Mouse (Mus musculus): ENCODE data around the gene Ankfy1.
A peak's percentile ranks its signal among the peaks of the same experiment; 100 is the strongest.

Gene Ankfy1

DNA sequence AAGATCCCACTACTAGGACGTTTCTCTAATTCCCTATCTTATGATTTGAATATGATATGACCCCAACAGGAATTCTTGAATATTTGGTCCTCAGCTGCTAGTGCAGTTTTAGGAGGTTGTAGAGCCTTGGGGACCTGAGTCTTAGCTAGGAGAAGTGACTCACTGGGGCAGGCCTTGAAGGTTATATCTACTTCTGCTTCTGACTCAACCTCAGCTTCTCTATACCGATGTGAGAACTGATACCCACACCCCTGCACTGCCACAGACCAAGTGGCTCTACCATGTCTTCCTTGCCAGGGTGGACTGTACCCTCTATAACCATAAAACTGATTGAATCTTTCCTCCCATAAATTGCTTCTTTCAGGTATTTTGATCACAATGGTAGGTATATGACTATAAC, 92.3 kb downstream of the Ankfy1 start:
- no peaks in the 10 kb centered on the region for H3K9me3 ChIP-seq (ENCODE audit: low read length)
- no peaks in the 10 kb centered on the region for H3K36me3 ChIP-seq (ENCODE audit: insufficient read depth, low read length)
- H3K4me1 ChIP-seq (replicated peaks; ENCODE audit: low read depth, low read length) = 0 out of 2 replicates have a peak, but pooled peaks cover 7% of the 10 kb centered on the region
- TF ChIP-seq POU5F1 (IDR thresholded peaks at IDR 0.05; ENCODE audit: borderline replicate concordance, low read length) (no peak), NANOG (IDR thresholded peaks at IDR 0.05; ENCODE audit: borderline replicate concordance, low read length) (no peak), CTCF (conservative IDR thresholded peaks at IDR 0.05; ENCODE audit: low read length) (no peak)
- H3K4me3 ChIP-seq (replicated peaks; ENCODE audit: low read length) = no peak overlapping the region
- no peaks in the 10 kb centered on the region for H3K27me3 ChIP-seq (ENCODE audit: insufficient read depth, low read length)

DNA sequence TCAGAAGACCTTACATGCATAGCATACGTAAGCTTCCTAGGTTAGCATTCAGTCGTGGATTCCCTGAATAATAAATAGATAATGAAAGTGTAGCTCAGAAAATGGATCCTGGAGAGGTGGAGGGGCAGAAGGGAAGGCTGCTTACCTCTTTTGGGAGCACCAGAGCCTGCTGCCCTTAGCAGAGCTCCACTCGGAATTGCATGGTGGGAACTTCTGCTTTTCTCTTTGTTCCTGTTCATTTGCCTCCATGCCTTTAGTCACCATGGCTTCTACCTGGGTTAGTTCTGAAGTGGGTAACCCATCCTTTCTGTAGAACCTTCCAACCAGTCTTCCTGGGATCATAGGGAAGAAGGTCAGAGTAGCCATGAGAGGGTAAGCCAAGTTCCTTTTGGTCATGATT, 92.7 kb downstream of the Ankfy1 start:
- no peaks in the 10 kb centered on the region for H3K36me3 ChIP-seq (ENCODE audit: insufficient read depth, low read length)
- H3K4me1 ChIP-seq (replicated peaks; ENCODE audit: low read depth, low read length) = 0 out of 2 replicates have a peak, but pooled peaks cover 7% of the 10 kb centered on the region
- no peak overlapping the region for H3K4me3 ChIP-seq (replicated peaks; ENCODE audit: low read length)
- TF ChIP-seq NANOG (IDR thresholded peaks at IDR 0.05; ENCODE audit: borderline replicate concordance, low read length) (no peak), POU5F1 (IDR thresholded peaks at IDR 0.05; ENCODE audit: borderline replicate concordance, low read length) (no peak), CTCF (conservative IDR thresholded peaks at IDR 0.05; ENCODE audit: low read length) (no peak)
- H3K27me3 ChIP-seq (ENCODE audit: insufficient read depth, low read length) = no peaks in the 10 kb centered on the region
- no peaks in the 10 kb centered on the region for H3K9me3 ChIP-seq (ENCODE audit: low read length)

DNA sequence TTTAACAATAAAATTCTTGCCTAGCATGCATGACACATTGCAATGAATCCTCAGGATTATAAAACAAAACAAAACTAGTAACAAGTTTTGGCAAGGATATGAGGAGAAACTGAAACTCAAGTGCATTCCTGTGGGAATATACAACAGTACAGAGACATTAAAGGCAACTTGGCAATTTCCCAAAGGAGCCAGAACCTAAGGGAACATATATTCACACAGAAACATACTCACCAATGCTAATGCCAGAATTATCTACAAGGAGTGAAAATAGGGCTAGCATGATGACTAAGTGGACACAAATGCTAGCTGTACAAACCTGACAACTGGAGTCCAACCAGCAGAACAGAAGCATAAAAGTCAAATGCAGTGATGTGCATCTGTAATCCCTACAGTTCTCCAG, 102.2 kb downstream of the Ankfy1 start:
- H3K4me3 ChIP-seq (replicated peaks; ENCODE audit: low read length) = no peak overlapping the region
- H3K27me3 ChIP-seq (ENCODE audit: insufficient read depth, low read length) = no peaks in the 10 kb centered on the region
- TF ChIP-seq CTCF (conservative IDR thresholded peaks at IDR 0.05; ENCODE audit: low read length) = no peak
- TF ChIP-seq POU5F1 (IDR thresholded peaks at IDR 0.05; ENCODE audit: borderline replicate concordance, low read length) = no peak
- no peak for TF ChIP-seq NANOG (IDR thresholded peaks at IDR 0.05; ENCODE audit: borderline replicate concordance, low read length)
- peaks cover 16% of the 10 kb centered on the region for H3K4me1 ChIP-seq (replicated peaks; ENCODE audit: low read depth, low read length)
- H3K36me3 ChIP-seq (ENCODE audit: insufficient read depth, low read length) = no peaks in the 10 kb centered on the region
- H3K9me3 ChIP-seq (ENCODE audit: low read length) = no peaks in the 10 kb centered on the region

DNA sequence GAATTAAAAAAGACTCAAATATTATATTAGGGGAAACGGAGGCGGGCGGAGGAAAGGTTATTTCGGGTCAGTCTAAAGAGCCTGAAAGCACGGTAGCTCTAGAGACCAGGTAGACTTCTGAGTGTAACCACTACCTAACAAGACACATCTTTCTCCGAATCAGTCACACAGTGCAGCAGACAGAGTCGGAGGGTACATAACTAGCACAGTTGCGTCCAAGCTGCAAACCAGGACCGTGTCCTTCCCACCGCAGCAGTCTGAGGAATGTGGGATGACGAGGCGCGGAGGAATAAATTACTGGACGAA, 105.3 kb downstream of the Ankfy1 start:
- peaks cover 17% of the 10 kb centered on the region for H3K4me1 ChIP-seq (replicated peaks; ENCODE audit: low read depth, low read length)
- no peak for TF ChIP-seq NANOG (IDR thresholded peaks at IDR 0.05; ENCODE audit: borderline replicate concordance, low read length)
- TF ChIP-seq POU5F1 (IDR thresholded peaks at IDR 0.05; ENCODE audit: borderline replicate concordance, low read length) = no peak
- no peak for TF ChIP-seq CTCF (conservative IDR thresholded peaks at IDR 0.05; ENCODE audit: low read length)
- no peaks in the 10 kb centered on the region for H3K27me3 ChIP-seq (ENCODE audit: insufficient read depth, low read length)
- no peaks in the 10 kb centered on the region for H3K9me3 ChIP-seq (ENCODE audit: low read length)
- no peaks in the 10 kb centered on the region for H3K36me3 ChIP-seq (ENCODE audit: insufficient read depth, low read length)
- peak overlapping the region; percentile 100 for H3K4me3 ChIP-seq (replicated peaks; ENCODE audit: low read length)

DNA sequence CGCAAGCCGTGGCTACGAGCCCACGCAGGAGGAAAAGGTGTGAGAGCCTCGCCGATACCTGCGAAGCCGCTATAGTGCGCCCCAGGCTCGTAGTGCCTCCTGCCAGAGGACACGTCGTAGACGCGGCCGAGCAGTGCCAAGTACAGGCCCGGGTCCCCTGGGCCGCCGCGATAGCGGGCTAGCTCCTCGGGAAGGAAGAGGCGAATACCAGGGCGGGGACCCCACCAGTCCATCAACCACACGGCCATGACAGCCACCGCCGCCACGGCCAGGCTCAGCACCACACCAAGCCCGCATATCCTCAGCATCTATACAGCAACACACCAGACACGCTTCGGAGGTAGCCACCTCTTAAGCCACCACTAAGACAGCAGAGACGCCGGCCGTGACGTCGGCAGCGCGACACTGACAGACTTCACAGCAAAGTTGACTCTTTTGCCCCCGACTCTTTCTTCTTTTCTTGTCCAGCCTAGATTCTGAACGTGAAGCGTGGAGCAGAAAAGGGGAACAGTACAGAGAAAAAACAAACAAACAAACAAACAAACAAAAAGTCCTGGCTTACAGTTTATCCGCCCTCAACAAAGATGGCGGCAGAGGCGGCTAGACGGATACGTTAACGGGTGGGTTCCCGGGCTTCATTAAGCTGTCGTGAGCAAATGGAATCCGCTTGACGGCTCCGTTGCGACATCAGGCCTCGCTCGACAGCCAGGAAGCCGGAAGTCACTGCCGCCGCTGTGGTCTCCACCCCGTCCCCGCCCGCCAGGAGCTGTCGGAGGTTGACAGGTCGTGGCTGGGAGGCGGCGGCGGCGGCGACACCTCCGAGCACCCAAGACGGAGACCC, 105.9 kb downstream of the Ankfy1 start, which contains the start of the genes Cyb5d2 and Zzef1:
TSS of gene Cyb5d2 (minus strand) at position 688 of the 841 bp plus-strand sequence.
TSS of gene Zzef1 (plus strand) at position 772 of the 841 bp plus-strand sequence.
- H3K36me3 ChIP-seq (ENCODE audit: insufficient read depth, low read length) = no peaks in the 10 kb centered on the region
- TF ChIP-seq CTCF (conservative IDR thresholded peaks at IDR 0.05; ENCODE audit: low read length) (no peak), NANOG (IDR thresholded peaks at IDR 0.05; ENCODE audit: borderline replicate concordance, low read length) (no peak), POU5F1 (IDR thresholded peaks at IDR 0.05; ENCODE audit: borderline replicate concordance, low read length) (no peak)
- peaks cover 17% of the 10 kb centered on the region for H3K4me1 ChIP-seq (replicated peaks; ENCODE audit: low read depth, low read length)
- H3K4me3 ChIP-seq (replicated peaks; ENCODE audit: low read length) = peak within 1 kb of the TSS; percentile 100
- H3K27me3 ChIP-seq (ENCODE audit: insufficient read depth, low read length) = no peaks in the 10 kb centered on the region
- no peaks in the 10 kb centered on the region for H3K9me3 ChIP-seq (ENCODE audit: low read length)

DNA sequence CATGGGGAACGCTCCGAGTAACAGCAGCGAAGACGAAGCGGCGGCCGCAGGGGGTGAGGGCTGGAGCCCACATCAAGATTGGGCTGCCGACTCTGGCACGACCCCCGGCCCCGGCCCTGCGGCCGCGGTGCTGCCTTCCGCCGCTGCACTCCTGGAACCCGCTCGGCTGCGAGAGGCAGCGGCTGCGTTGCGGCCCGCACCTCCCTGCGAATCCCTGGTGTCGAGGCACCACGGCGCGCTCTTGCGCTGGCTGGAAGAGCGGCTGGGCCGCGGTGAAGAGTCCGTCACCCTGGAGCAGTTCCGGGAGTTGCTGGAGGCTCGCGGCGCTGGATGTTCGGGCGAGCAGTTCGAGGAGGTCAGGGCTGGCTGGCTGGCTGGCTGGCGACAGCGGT, 106.5 kb downstream of the Ankfy1 start:
- H3K9me3 ChIP-seq (ENCODE audit: low read length) = no peaks in the 10 kb centered on the region
- peaks cover 17% of the 10 kb centered on the region for H3K4me1 ChIP-seq (replicated peaks; ENCODE audit: low read depth, low read length)
- peak overlapping the region; percentile 100 for H3K4me3 ChIP-seq (replicated peaks; ENCODE audit: low read length)
- no peaks in the 10 kb centered on the region for H3K27me3 ChIP-seq (ENCODE audit: insufficient read depth, low read length)
- TF ChIP-seq CTCF (conservative IDR thresholded peaks at IDR 0.05; ENCODE audit: low read length) (no peak), POU5F1 (IDR thresholded peaks at IDR 0.05; ENCODE audit: borderline replicate concordance, low read length) (no peak), NANOG (IDR thresholded peaks at IDR 0.05; ENCODE audit: borderline replicate concordance, low read length) (no peak)
- no peaks in the 10 kb centered on the region for H3K36me3 ChIP-seq (ENCODE audit: insufficient read depth, low read length)

DNA sequence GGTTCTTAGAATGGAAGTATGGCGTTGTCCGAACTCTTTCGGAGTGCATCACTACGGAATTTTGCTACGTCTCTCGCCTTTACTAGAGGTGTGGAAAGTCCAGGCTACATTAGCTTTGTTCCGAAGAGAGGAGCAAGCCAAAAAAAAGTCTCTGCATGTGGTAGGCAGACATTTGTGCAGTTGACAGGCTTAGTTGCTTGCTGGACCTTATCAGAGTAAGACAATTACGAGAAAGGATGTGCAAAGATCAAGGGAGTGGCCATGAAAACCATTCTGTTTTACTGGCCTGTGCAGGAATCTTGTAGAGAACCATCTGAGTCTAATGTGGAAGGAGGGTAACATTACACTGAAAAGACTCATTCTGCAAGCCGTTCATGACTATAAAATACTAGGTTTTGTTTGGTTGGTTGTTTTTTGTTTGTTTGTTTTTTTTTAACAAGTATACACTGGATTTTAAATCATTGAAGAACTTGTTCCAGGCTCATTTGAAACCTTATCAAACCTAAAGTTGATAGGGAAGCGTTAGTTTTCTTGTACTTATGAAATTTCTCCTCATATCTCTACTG, 107.0 kb downstream of the Ankfy1 start:
- TF ChIP-seq POU5F1 (IDR thresholded peaks at IDR 0.05; ENCODE audit: borderline replicate concordance, low read length) = no peak
- no peak for TF ChIP-seq NANOG (IDR thresholded peaks at IDR 0.05; ENCODE audit: borderline replicate concordance, low read length)
- no peak for TF ChIP-seq CTCF (conservative IDR thresholded peaks at IDR 0.05; ENCODE audit: low read length)
- Histone ChIP-seq H3K36me3 (ENCODE audit: insufficient read depth, low read length) (no peaks in the 10 kb centered on the region), H3K4me3 (replicated peaks; ENCODE audit: low read length) (peak overlapping the region; percentile 100), H3K9me3 (ENCODE audit: low read length) (no peaks in the 10 kb centered on the region), H3K4me1 (replicated peaks; ENCODE audit: low read depth, low read length) (peaks cover 17% of the 10 kb centered on the region), H3K27me3 (ENCODE audit: insufficient read depth, low read length) (no peaks in the 10 kb centered on the region)

DNA sequence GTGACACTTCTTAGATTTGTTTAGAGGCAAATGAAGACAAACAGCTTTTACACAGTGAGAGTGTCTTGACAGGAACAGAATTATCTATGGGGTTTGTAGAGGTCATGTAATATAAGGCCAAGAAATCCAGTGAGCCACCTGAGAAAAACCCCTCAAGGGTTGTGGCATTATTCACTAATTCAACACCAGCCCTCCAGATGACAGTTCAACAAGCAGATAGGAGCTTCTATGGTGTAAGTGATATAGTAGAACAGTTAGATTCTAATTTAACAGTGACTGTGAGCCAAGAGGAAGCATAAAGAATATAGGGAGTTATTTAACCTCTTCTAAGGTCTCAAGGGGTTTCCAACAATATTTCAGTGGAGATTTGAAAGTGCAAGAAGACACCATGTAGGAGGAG, 108.3 kb downstream of the Ankfy1 start:
- Histone ChIP-seq H3K9me3 (ENCODE audit: low read length) (no peaks in the 10 kb centered on the region), H3K27me3 (ENCODE audit: insufficient read depth, low read length) (no peaks in the 10 kb centered on the region), H3K4me3 (replicated peaks; ENCODE audit: low read length) (no peak overlapping the region), H3K4me1 (replicated peaks; ENCODE audit: low read depth, low read length) (peaks cover 17% of the 10 kb centered on the region), H3K36me3 (ENCODE audit: insufficient read depth, low read length) (no peaks in the 10 kb centered on the region)
- no peak for TF ChIP-seq NANOG (IDR thresholded peaks at IDR 0.05; ENCODE audit: borderline replicate concordance, low read length)
- TF ChIP-seq POU5F1 (IDR thresholded peaks at IDR 0.05; ENCODE audit: borderline replicate concordance, low read length) = no peak
- TF ChIP-seq CTCF (conservative IDR thresholded peaks at IDR 0.05; ENCODE audit: low read length) = no peak
